Mouse (Mus musculus): ENCODE measurements around the gene Meis1. TPM values are rescaled to one million over a fixed set of nuclear protein-coding genes. Genes with fewer than 3 reads are reported as not detected.
A peak's percentile ranks its signal among the peaks of the same experiment; 100 is the strongest.

The Meis1 gene
- polyA plus RNA-seq, 1 experiment from 2014 or later, result 166 TPM

GRCm38 (mm10) chr11:19005913-19006693 lies 12.7 kb downstream of the Meis1 start:
- ATAC-seq (ENCODE audit: low FRiP score), result no peak
- WGBS, result 23% methylated on average over 3 of the region's 3 CpGs
- no peaks in the 10 kb centered on the region for H3K36me3 ChIP-seq
- H3K4me1 ChIP-seq, result peaks cover 46% of the 10 kb centered on the region
- 0 out of 2 replicates have a peak overlapping the region, but pooled peaks have one; percentile 3 for H3K9ac ChIP-seq (replicated peaks)
- no peaks in the 10 kb centered on the region for H3K9me3 ChIP-seq (replicated peaks)
- peak overlapping the region; percentile 87 for H3K4me2 ChIP-seq
- no peak overlapping the region for H3K4me3 ChIP-seq (replicated peaks)
- no peaks in the 10 kb centered on the region for H3K27me3 ChIP-seq (replicated peaks)
- H3K27ac ChIP-seq (replicated peaks), result peak overlapping the region; percentile 28; the same call in 1 of the 2 replicates

- peaks cover 41% of the 10 kb centered on the region for H3K4me1 ChIP-seq
- WGBS, result 76% methylated on average over 9 of the region's 9 CpGs
- H3K9me3 ChIP-seq (replicated peaks), result no peaks in the 10 kb centered on the region
- H3K9ac ChIP-seq (replicated peaks), result no peak overlapping the region
- H3K27me3 ChIP-seq (replicated peaks), result no peaks in the 10 kb centered on the region
- ATAC-seq (ENCODE audit: low FRiP score), result no peak
- no peaks in the 10 kb centered on the region for H3K36me3 ChIP-seq
- no peak overlapping the region for H3K27ac ChIP-seq (replicated peaks)
- no peak overlapping the region for H3K4me3 ChIP-seq (replicated peaks)
- H3K4me2 ChIP-seq, result no peak overlapping the region
Measured at GRCm38 (mm10) chr11:19005007-19005912, 13.5 kb downstream of the Meis1 start.

- no peak for ATAC-seq (ENCODE audit: low FRiP score)
- Histone ChIP-seq H3K4me2 (no peak overlapping the region), H3K9me3 (replicated peaks) (no peaks in the 10 kb centered on the region), H3K4me1 (peaks cover 24% of the 10 kb centered on the region), H3K27ac (replicated peaks) (no peak overlapping the region), H3K4me3 (replicated peaks) (no peak overlapping the region), H3K27me3 (replicated peaks) (no peaks in the 10 kb centered on the region), H3K36me3 (no peaks in the 10 kb centered on the region), H3K9ac (replicated peaks) (no peak overlapping the region)
- WGBS, result 64% methylated on average over 5 of the region's 5 CpGs
Measured at GRCm38 (mm10) chr11:19003066-19003465, 15.7 kb downstream of the Meis1 start.

DNA sequence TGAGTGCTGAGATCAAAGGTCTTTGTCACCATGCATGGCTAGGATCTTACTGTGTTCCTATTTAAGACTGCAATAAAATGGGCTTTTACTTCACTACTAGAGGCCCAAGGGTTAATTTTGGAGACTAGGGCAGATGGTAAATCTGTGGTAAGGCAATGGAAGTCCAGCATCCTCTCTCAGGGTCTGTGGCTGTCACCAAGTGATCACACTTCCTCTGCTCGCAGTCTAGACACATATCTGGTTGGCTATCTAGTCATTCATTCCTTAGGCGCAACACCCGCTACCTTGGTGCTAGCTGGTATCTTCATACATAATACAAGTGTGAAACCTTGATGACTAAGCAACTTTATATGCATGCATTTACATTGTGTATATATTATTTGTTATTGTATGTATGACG lies 22.0 kb downstream of the Meis1 start:
- no peak overlapping the region for H3K27ac ChIP-seq (replicated peaks)
- no peak for ATAC-seq (ENCODE audit: low FRiP score)
- no peak overlapping the region for H3K4me2 ChIP-seq
- WGBS, result 93% methylated on average over 4 of the region's 4 CpGs
- no peak overlapping the region for H3K4me3 ChIP-seq (replicated peaks)
- H3K9me3 ChIP-seq (replicated peaks), result no peaks in the 10 kb centered on the region
- peaks cover 18% of the 10 kb centered on the region for H3K36me3 ChIP-seq
- peaks cover 20% of the 10 kb centered on the region for H3K4me1 ChIP-seq
- H3K9ac ChIP-seq (replicated peaks), result no peak overlapping the region
- no peaks in the 10 kb centered on the region for H3K27me3 ChIP-seq (replicated peaks)

GRCm38 (mm10) chr11:18996289-18996688 lies 22.5 kb downstream of the Meis1 start:
- H3K9me3 ChIP-seq (replicated peaks), result no peaks in the 10 kb centered on the region
- H3K27me3 ChIP-seq (replicated peaks), result no peaks in the 10 kb centered on the region
- H3K4me1 ChIP-seq, result peaks cover 21% of the 10 kb centered on the region
- H3K4me2 ChIP-seq, result no peak overlapping the region
- H3K9ac ChIP-seq (replicated peaks), result no peak overlapping the region
- H3K4me3 ChIP-seq (replicated peaks), result no peak overlapping the region
- no peak for ATAC-seq (ENCODE audit: low FRiP score)
- H3K27ac ChIP-seq (replicated peaks), result no peak overlapping the region
- H3K36me3 ChIP-seq, result peaks cover 18% of the 10 kb centered on the region
- WGBS, result 98% methylated on average over 2 of the region's 2 CpGs

DNA sequence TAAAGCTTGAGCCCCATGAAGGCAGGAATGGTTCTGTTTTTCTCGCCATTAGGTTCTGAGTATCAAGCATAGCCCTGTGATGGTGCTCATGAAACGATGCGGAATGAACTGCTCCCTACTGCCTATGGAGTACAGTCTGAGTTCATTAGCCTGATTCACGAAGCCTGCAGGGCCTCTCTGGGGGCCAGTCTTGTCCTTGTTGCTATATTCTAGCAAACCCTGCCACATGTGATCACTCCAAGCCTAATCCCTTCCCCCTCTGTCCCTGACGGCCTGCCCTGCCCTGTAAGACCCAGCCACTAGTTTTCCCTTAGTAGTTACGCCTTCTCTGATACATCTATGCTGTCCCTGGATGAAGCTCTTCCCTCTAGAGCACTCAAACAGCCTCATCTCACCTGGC lies 26.0 kb downstream of the Meis1 start:
- peaks cover 48% of the 10 kb centered on the region for H3K4me1 ChIP-seq
- 49% methylated on average over 6 of the region's 6 CpGs for WGBS
- H3K36me3 ChIP-seq, result peaks cover 23% of the 10 kb centered on the region
- no peaks in the 10 kb centered on the region for H3K9me3 ChIP-seq (replicated peaks)
- no peak overlapping the region for H3K9ac ChIP-seq (replicated peaks)
- H3K4me3 ChIP-seq (replicated peaks), result no peak overlapping the region
- H3K4me2 ChIP-seq, result no peak overlapping the region
- H3K27ac ChIP-seq (replicated peaks), result 0 out of 2 replicates have a peak overlapping the region, but pooled peaks have one; percentile 2
- no peak for ATAC-seq (ENCODE audit: low FRiP score)
- no peaks in the 10 kb centered on the region for H3K27me3 ChIP-seq (replicated peaks)

DNA sequence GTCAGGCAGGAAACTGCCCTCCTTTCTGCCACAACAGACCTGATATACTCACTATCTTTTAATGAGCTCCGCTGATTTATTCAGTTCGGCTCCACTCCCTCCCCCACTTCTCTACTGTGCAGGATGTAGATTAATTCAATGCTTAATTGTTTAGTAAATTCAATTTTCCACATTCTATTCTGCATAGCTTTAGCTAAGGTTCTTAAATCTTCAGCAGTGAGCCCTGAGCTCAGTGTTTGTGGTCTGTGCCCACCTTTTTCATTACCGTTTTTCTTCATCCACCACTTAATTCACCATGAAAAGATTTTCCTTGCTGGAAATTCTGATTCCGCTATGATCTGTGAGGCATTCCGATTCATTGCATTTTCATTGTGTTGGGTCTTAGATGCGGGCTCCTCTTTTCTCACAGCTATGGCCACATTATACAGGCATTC lies 28.5 kb downstream of the Meis1 start:
- H3K4me1 ChIP-seq, result peaks cover 47% of the 10 kb centered on the region
- H3K27ac ChIP-seq (replicated peaks), result peak overlapping the region; percentile 56
- 29% methylated on average over 6 of the region's 6 CpGs for WGBS
- H3K36me3 ChIP-seq, result peaks cover 15% of the 10 kb centered on the region
- no peaks in the 10 kb centered on the region for H3K9me3 ChIP-seq (replicated peaks)
- 0 out of 2 replicates have a peak overlapping the region, but pooled peaks have one; percentile 2 for H3K4me2 ChIP-seq
- H3K4me3 ChIP-seq (replicated peaks), result no peak overlapping the region
- H3K27me3 ChIP-seq (replicated peaks), result no peaks in the 10 kb centered on the region
- ATAC-seq (ENCODE audit: low FRiP score), result peak; percentile 46; the same call in 1 of the 2 replicates
- no peak overlapping the region for H3K9ac ChIP-seq (replicated peaks)

GRCm38 (mm10) chr11:18989669-18990243 lies 29.0 kb downstream of the Meis1 start:
- 17% methylated on average over 6 of the region's 6 CpGs for WGBS
- H3K4me3 ChIP-seq (replicated peaks), result no peak overlapping the region
- H3K9ac ChIP-seq (replicated peaks), result no peak overlapping the region
- peaks cover 47% of the 10 kb centered on the region for H3K4me1 ChIP-seq
- H3K9me3 ChIP-seq (replicated peaks), result no peaks in the 10 kb centered on the region
- ATAC-seq (ENCODE audit: low FRiP score), result peak; percentile 32; the same call in 1 of the 2 replicates
- peak overlapping the region; percentile 56 for H3K27ac ChIP-seq (replicated peaks)
- no peaks in the 10 kb centered on the region for H3K27me3 ChIP-seq (replicated peaks)
- 0 out of 2 replicates have a peak overlapping the region, but pooled peaks have one; percentile 2 for H3K4me2 ChIP-seq
- H3K36me3 ChIP-seq, result peaks cover 15% of the 10 kb centered on the region

GRCm38 (mm10) chr11:18988637-18989263 lies 30.0 kb downstream of the Meis1 start:
- no peak overlapping the region for H3K9ac ChIP-seq (replicated peaks)
- no peak for ATAC-seq (ENCODE audit: low FRiP score)
- H3K4me1 ChIP-seq, result peaks cover 49% of the 10 kb centered on the region
- no peak overlapping the region for H3K4me3 ChIP-seq (replicated peaks)
- H3K27ac ChIP-seq (replicated peaks), result no peak overlapping the region
- H3K27me3 ChIP-seq (replicated peaks), result no peaks in the 10 kb centered on the region
- no peak overlapping the region for H3K4me2 ChIP-seq
- 41% methylated on average over 4 of the region's 4 CpGs for WGBS
- peaks cover 10% of the 10 kb centered on the region; the same call in 1 of the 2 replicates for H3K36me3 ChIP-seq
- no peaks in the 10 kb centered on the region for H3K9me3 ChIP-seq (replicated peaks)

- Histone ChIP-seq H3K9ac (replicated peaks) (no peak overlapping the region), H3K4me3 (replicated peaks) (no peak overlapping the region), H3K9me3 (replicated peaks) (no peaks in the 10 kb centered on the region), H3K36me3 (peaks cover 10% of the 10 kb centered on the region; the same call in 1 of the 2 replicates), H3K4me1 (peaks cover 41% of the 10 kb centered on the region), H3K27me3 (replicated peaks) (no peaks in the 10 kb centered on the region), H3K27ac (replicated peaks) (no peak overlapping the region), H3K4me2 (no peak overlapping the region)
- 59% methylated on average over 2 of the region's 2 CpGs for WGBS
- ATAC-seq (ENCODE audit: low FRiP score), result no peak
Measured at GRCm38 (mm10) chr11:18983813-18984212, 35.0 kb downstream of the Meis1 start.

GRCm38 (mm10) chr11:18983294-18983693 lies 35.5 kb downstream of the Meis1 start:
- no peak overlapping the region for H3K4me3 ChIP-seq (replicated peaks)
- ATAC-seq (ENCODE audit: low FRiP score), result no peak
- H3K4me1 ChIP-seq, result peaks cover 36% of the 10 kb centered on the region
- no peak overlapping the region for H3K4me2 ChIP-seq
- peaks cover 10% of the 10 kb centered on the region; the same call in 1 of the 2 replicates for H3K36me3 ChIP-seq
- WGBS, result 41% methylated on average over 7 of the region's 7 CpGs
- no peaks in the 10 kb centered on the region for H3K9me3 ChIP-seq (replicated peaks)
- H3K27ac ChIP-seq (replicated peaks), result no peak overlapping the region
- no peak overlapping the region for H3K9ac ChIP-seq (replicated peaks)
- H3K27me3 ChIP-seq (replicated peaks), result no peaks in the 10 kb centered on the region

Data from neural tube, embryonic 15.5 days (tissue).